Mouse (Mus musculus) stomach, postnatal 0 days (tissue): ENCODE measurements around the gene Mob3b. TPM values are rescaled to one million over a fixed set of nuclear protein-coding genes. Genes with fewer than 3 reads are reported as not detected.

Source experiments
- ATAC-seq: fragments of 200-750 bp; cut with Nextera tagmentation; 2 replicates; pipeline ENCODE4 v1.8.0; 2017; ENCODE audit not compliant: low FRiP score, low TSS enrichment
- DNase-seq: peaks from one replicate; pipeline ENCODE4 v3.0.0-alpha.2; 2016; ENCODE audit warnings: low spot score
- H3K27ac ChIP-seq: fragments of 300-500 bp; sonication (generic); replicated peaks from 2 replicates; pipeline ENCODE4 v1.5.1; 2014; ENCODE audit warnings: mild to moderate bottlenecking, control low read depth
- H3K27me3 ChIP-seq: fragments of 300-500 bp; sonication (generic); 2 replicates; pipeline ENCODE4 v1.6.1; 2014; ENCODE audit warnings: low read length; ENCODE audit not compliant: control insufficient read depth, insufficient read depth
- H3K36me3 ChIP-seq: fragments of 300-500 bp; sonication (generic); 2 replicates; pipeline ENCODE4 v1.6.1; 2014; ENCODE audit warnings: low read length, mixed read lengths; ENCODE audit not compliant: control insufficient read depth, insufficient read depth
- H3K4me1 ChIP-seq: fragments of 300-500 bp; sonication (generic); replicated peaks from 2 replicates; pipeline ENCODE4 v1.6.1; 2014; ENCODE audit warnings: antibody characterized with exemption; ENCODE audit not compliant: control insufficient read depth, insufficient read depth
- H3K4me2 ChIP-seq: fragments of 300-500 bp; sonication (generic); replicated peaks from 2 replicates; pipeline ENCODE4 v1.6.1; 2014; ENCODE audit warnings: low read depth, mild to moderate bottlenecking, control low read depth, moderate library complexity
- H3K4me3 ChIP-seq: fragments of 300-500 bp; sonication (generic); 2 replicates; pipeline ENCODE4 v1.5.1; 2014; ENCODE audit warnings: low read depth, low read length, control low read depth
- H3K9ac ChIP-seq: fragments of 300-500 bp; sonication (generic); 2 replicates; pipeline ENCODE4 v1.6.1; 2014; ENCODE audit warnings: mild to moderate bottlenecking, low read length, control low read depth, mixed read lengths
- H3K9me3 ChIP-seq: fragments of 300-500 bp; sonication (generic); 2 replicates; pipeline ENCODE4 v1.6.1; 2016; ENCODE audit warnings: low read length; ENCODE audit not compliant: control insufficient read depth
- CTCF ChIP-seq: IDR thresholded peaks from 2 replicates; pipeline ENCODE4 v1.5.1; 2016; ENCODE audit warnings: antibody characterized with exemption, low read depth, mild to moderate bottlenecking, moderate library complexity
- EP300 ChIP-seq: optimal IDR thresholded peaks from 2 replicates; pipeline ENCODE3; 2016; ENCODE audit warnings: antibody characterized with exemption
- WGBS: fragments of 180-500 bp; shearing (Covaris S2); extraction: QIAGEN DNeasy Blood & Tissue Kit; methylation state at CpG from one replicate; pipeline ENCODE4 v1.1.7; 2014; 5-methylcytosine and 5-hydroxymethylcytosine counted together
- polyA plus RNA-seq: library from polyadenylated mRNA; unstranded; fragments of >200 nt; fragmentation: Nextera tagmentation; extraction: Ambion mirVana; gene quantifications from 2 replicates; pipeline ENCODE4 v1.2.1, GENCODE M21; 2015

The Mob3b gene
- polyA plus RNA-seq, 1 experiment from 2014 or later: 15.0 TPM

DNA sequence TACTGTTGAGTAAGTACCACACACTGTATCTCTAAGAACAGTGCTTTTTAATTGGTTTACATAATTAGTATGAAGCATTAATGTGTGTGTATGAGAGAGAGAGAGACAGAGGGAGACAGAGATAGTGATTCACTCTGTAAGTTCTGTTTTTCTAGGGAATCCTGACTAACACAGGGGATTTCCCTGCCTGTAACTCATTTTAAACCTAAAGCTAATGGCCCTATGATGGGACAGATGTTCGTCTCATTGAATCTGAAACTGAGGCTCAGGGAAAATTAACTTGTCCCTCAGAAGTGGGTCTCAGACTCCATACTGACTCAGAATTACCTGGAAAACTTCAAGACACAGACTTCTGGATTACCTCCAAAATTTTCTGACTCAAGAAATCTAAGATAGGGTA lies 96.3 kb downstream of the Mob3b start:
- H3K9me3 ChIP-seq: no peaks in the 10 kb centered on the region
- H3K9ac ChIP-seq: no peak overlapping the region
- no peaks in the 10 kb centered on the region for H3K27me3 ChIP-seq
- no peaks in the 10 kb centered on the region for H3K36me3 ChIP-seq
- no peak overlapping the region for H3K27ac ChIP-seq
- no peak for DNase-seq
- TF ChIP-seq EP300 (no peak), CTCF (no peak)
- 74% methylated on average over 1 of the region's 1 CpGs for WGBS
- ATAC-seq: no peak
- no peak overlapping the region for H3K4me3 ChIP-seq
- no peak overlapping the region for H3K4me2 ChIP-seq
- H3K4me1 ChIP-seq: no peaks in the 10 kb centered on the region

- H3K4me3 ChIP-seq: no peak overlapping the region
- H3K9ac ChIP-seq: no peak overlapping the region
- no peak for ATAC-seq
- TF ChIP-seq CTCF (no peak), EP300 (no peak)
- H3K27me3 ChIP-seq: no peaks in the 10 kb centered on the region
- no peaks in the 10 kb centered on the region for H3K9me3 ChIP-seq
- H3K27ac ChIP-seq: no peak overlapping the region
- H3K4me2 ChIP-seq: no peak overlapping the region
- 62% methylated on average over 3 of the region's 3 CpGs for WGBS
- H3K4me1 ChIP-seq: no peaks in the 10 kb centered on the region
- DNase-seq: no peak
- H3K36me3 ChIP-seq: no peaks in the 10 kb centered on the region
These were observed 96.9 kb downstream of the Mob3b start for GRCm38 (mm10) chr4:35060401-35060800.

- ATAC-seq (no peak), DNase-seq (no peak)
- Histone ChIP-seq H3K27me3 (no peaks in the 10 kb centered on the region), H3K4me2 (no peak overlapping the region), H3K9ac (no peak overlapping the region), H3K9me3 (no peaks in the 10 kb centered on the region), H3K4me3 (no peak overlapping the region), H3K36me3 (no peaks in the 10 kb centered on the region), H3K4me1 (no peaks in the 10 kb centered on the region; the same call in 1 of the 2 replicates), H3K27ac (no peak overlapping the region)
- WGBS: 59% methylated on average over 2 of the region's 2 CpGs
- no peak for TF ChIP-seq CTCF
- TF ChIP-seq EP300: no peak
These were observed 102.9 kb downstream of the Mob3b start for GRCm38 (mm10) chr4:35054362-35054761.

DNA sequence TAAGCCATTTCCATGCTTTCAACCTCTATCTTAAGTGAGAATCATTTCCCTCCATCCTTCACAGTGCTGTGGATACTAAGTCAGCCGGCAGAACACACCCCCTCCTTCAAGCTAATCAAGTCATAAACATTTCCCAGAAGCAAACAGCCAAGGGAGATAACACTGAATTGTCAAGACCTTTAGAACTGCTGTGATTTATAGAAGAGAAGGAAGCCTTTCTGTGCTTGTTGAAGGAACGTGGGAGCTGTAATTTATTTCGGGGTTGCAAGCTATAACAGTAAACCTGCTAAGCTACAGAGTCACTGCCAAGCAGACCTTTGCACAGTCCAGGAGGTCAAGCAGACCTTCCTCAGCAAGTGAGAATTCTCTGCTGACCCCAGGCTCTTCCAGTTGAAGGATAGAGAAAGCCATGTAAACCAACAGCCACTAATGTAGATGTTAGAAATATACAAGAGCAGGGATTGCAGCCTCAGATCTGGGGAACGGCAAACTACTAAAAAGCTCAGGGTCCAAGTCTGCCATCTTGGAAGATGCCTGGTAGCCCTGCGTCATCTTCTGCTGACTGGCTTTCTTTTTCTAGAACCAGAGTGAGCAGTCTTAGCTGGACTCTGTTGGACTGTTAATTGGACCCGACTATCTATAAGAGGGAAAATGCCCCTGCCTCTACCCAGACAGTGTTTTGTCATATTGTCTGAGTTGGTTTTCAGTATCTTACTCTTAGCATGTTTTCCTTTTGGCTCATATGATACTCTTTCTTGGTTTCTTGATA lies 104.9 kb downstream of the Mob3b start:
- H3K4me3 ChIP-seq: no peak overlapping the region
- H3K9me3 ChIP-seq: no peaks in the 10 kb centered on the region
- WGBS: 44% methylated on average over 6 of the region's 6 CpGs
- no peaks in the 10 kb centered on the region; the same call in 1 of the 2 replicates for H3K4me1 ChIP-seq
- H3K27me3 ChIP-seq: no peaks in the 10 kb centered on the region
- TF ChIP-seq CTCF (no peak), EP300 (no peak)
- no peak overlapping the region for H3K4me2 ChIP-seq
- DNase-seq: no peak
- no peak overlapping the region for H3K9ac ChIP-seq
- no peak overlapping the region for H3K27ac ChIP-seq
- no peak for ATAC-seq
- no peaks in the 10 kb centered on the region for H3K36me3 ChIP-seq

DNA sequence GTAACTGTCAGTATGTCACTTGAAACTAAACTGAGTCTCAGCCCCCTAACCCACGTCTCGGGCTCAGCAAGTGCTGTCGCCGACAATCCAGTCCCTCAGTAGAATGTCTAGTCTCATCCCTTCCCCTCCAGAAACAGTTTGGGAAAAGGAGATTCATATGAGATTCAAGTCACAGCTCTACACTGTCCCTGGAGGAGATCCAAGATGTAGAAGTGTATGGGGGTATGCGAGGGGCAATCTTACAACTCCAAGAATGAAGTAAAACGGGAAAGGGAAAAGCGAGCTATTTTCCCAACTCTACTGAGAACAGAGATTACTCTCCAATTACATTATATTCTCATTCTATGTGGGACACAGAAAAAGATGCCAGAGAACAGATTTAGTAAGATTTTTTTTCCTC lies 106.1 kb downstream of the Mob3b start:
- Histone ChIP-seq H3K4me3 (no peak overlapping the region), H3K4me2 (no peak overlapping the region), H3K9me3 (no peaks in the 10 kb centered on the region), H3K4me1 (no peaks in the 10 kb centered on the region; the same call in 1 of the 2 replicates), H3K27ac (no peak overlapping the region), H3K9ac (no peak overlapping the region), H3K36me3 (no peaks in the 10 kb centered on the region), H3K27me3 (no peaks in the 10 kb centered on the region)
- ATAC-seq: no peak
- DNase-seq: no peak
- TF ChIP-seq EP300: no peak
- TF ChIP-seq CTCF: no peak
- WGBS: 77% methylated on average over 7 of the region's 7 CpGs

- Histone ChIP-seq H3K4me3 (no peak overlapping the region), H3K9me3 (no peaks in the 10 kb centered on the region), H3K27ac (no peak overlapping the region), H3K4me1 (no peaks in the 10 kb centered on the region; the same call in 1 of the 2 replicates), H3K27me3 (no peaks in the 10 kb centered on the region), H3K4me2 (no peak overlapping the region), H3K36me3 (no peaks in the 10 kb centered on the region), H3K9ac (no peak overlapping the region)
- 78% methylated on average over 5 of the region's 5 CpGs for WGBS
- TF ChIP-seq CTCF: no peak
- TF ChIP-seq EP300: no peak
- DNase-seq (no peak), ATAC-seq (no peak)
These were observed 107.6 kb downstream of the Mob3b start for GRCm38 (mm10) chr4:35049742-35050058.
